Mouse (Mus musculus): ENCODE data around the gene Hrh2. TPM values are rescaled to one million over a fixed set of nuclear protein-coding genes. Genes with fewer than 3 reads are reported as not detected.

Hrh2 gene
- polyA plus RNA-seq, 1 experiment from 2014 or later = 0.04 TPM

Other genes with a start within 250 kb of the Hrh2 start
- 0.24 TPM in 1 of 2 replicates, not detected in the other for gene Drd1, start 136.4 kb upstream of the Hrh2 start, polyA plus RNA-seq (2014; fragmentation: Nextera tagmentation; extraction: Ambion mirVana)
- 35.0 and 38.4 TPM in 2 replicates for gene Sfxn1, start 120.3 kb upstream of the Hrh2 start, polyA plus RNA-seq (2014; fragmentation: Nextera tagmentation; extraction: Ambion mirVana)
- gene Cplx2, start 179.2 kb downstream of the Hrh2 start, polyA plus RNA-seq (2014; fragmentation: Nextera tagmentation; extraction: Ambion mirVana) = 2.1 and 3.0 TPM in 2 replicates